Mouse (Mus musculus) macrophage (primary cell): ENCODE measurements at regions not wholly inside any gene's neighbourhood (a gene's known extent, or its start where the extent isn't known, plus 50 kb on each side); places are given as distances from the start of the nearest gene placed in this dataset.

Experiments
- H3K27ac ChIP-seq: fragments of 350-480 bp; formaldehyde crosslinking; 2 replicates; pipeline ENCODE4 v1.9.0; 2021
- H3K36me3 ChIP-seq: fragments of 350-480 bp; formaldehyde crosslinking; 2 replicates; pipeline ENCODE4 v1.9.0; 2021; ENCODE audit errors: inconsistent target
- H3K4me3 ChIP-seq: fragments of 350-480 bp; formaldehyde crosslinking; 2 replicates; pipeline ENCODE4 v1.9.0; 2021; ENCODE audit errors: inconsistent target
- H3K79me2 ChIP-seq: fragments of 350-480 bp; formaldehyde crosslinking; 2 replicates; pipeline ENCODE4 v1.9.0; 2021; ENCODE audit errors: inconsistent target
- WGBS: methylation state at CpG from one replicate; pipeline ENCODE4 v1.1.7; 2026; ENCODE audit warnings: inconsistent platforms; ENCODE audit not compliant: missing documents; 5-methylcytosine and 5-hydroxymethylcytosine counted together

DNA sequence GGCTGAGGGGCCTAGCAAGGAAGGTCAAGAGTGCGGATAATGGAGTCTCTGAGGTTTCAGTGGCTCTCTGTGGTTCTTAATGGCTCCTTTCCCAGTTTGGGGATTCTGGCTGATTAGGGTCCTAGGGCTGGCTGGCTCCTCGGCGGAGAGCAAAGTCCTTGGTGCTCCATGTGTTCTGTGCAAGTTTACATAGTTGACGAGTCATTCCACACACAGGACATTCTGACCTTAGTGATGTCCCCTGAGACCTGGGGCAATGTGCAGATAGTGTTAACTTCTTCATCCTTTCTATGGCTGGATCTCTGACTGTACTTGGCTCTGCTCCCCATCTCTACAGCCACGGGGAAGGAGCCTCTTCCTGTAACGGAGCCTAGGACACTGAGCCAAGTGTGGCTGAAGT lies 65.0 kb upstream of the Id2 start:
- Histone ChIP-seq H3K27ac (no peak overlapping the region), H3K36me3 (no peaks in the 10 kb centered on the region), H3K79me2 (no peaks in the 10 kb centered on the region), H3K4me3 (no peak overlapping the region)
- WGBS, result 84% methylated on average over 6 of the region's 6 CpGs

DNA sequence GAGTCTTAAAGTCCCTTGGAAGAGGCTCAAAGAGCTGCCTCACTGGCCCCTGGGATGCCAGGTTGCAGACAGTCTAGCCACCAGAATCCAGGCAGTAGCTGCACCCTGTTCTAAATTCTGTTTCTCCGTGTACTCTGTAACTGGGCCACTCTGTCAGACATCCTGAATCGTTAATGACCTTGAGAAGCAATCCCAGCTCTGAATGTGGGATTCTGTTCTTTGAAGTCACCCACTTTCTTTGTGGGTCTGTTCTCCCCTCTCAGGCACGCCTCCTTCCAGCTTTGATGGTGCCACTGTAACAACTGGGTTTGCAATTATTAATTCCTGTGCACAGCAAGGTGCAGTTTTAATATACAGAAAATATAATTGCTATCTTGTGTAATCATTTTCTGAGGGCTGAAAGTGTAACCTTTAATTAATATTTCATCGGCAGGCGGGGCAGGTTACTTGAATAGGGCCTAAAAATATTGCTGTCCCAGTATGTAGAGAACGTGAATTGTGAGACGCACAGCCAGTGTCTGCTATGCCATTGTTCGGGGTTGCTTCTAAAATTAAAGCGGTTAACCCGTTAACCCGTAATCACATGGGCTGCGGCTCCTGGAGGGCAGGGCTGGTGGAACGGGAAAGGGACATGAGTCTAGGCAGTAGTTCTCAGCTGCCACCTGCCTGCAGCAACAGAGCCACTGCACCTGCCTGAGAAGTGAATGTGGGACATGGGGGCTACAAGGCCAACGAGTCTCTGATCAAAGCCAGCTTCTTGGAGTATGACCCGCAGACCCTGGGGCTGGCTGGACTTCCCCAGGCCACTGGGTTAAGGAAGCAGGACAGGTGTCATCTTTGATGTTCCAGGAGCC lies 64.3 kb upstream of the Id2 start:
- 94% methylated on average over 14 of the region's 15 CpGs for WGBS
- no peaks in the 10 kb centered on the region for H3K36me3 ChIP-seq
- H3K27ac ChIP-seq, result no peak overlapping the region
- no peak overlapping the region for H3K4me3 ChIP-seq
- no peaks in the 10 kb centered on the region for H3K79me2 ChIP-seq

DNA sequence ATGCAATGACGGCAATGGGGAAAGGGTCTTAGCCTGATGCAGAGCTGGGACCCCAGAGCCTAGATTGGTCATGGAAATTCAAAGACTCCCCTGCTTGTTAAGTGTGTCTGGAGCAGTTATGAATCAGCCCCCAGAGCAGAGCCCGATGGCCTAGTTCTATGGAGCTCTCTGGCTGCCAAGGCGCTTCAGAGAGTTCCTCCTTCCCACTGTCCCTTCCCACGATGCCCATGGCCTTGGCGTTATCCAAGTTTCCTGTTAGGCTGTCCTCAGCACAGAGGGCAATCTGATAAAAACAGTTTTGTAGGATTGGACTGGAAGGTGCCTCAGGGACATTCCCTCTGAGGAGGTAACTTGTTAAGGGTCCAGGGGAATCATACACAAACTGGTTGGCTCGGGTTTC lies 62.2 kb upstream of the Id2 start:
- Histone ChIP-seq H3K79me2 (no peaks in the 10 kb centered on the region), H3K27ac (no peak overlapping the region)
- 95% methylated on average over 6 of the region's 6 CpGs for WGBS

DNA sequence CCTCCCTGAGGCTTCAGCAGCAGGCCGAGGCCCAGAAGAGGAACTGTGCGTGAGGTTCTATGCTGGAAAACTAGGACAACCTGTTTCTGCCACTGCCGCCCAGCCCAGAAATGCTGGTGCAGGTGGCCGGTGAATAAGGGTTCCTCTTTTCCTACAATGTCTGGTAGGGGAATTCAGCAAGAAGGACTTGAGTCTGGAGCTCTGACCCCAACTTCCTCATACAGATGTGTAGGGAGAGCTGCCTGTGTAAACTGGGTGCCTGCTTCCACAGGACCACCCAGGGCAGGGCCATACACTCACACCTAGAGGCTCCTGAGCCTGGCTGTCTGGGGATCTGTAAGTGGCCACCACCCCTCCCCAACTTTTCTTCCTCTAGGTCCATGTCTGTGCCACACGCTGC lies 60.3 kb upstream of the Id2 start:
- H3K27ac ChIP-seq, result no peak overlapping the region
- 22% methylated on average over 5 of the region's 5 CpGs for WGBS
- H3K79me2 ChIP-seq, result no peaks in the 10 kb centered on the region
- no peak overlapping the region for H3K4me3 ChIP-seq
- no peaks in the 10 kb centered on the region for H3K36me3 ChIP-seq

More for the DNA sequence above, 62.2 kb upstream of the Id2 start:
- no peaks in the 10 kb centered on the region for H3K36me3 ChIP-seq
- no peak overlapping the region for H3K4me3 ChIP-seq

DNA sequence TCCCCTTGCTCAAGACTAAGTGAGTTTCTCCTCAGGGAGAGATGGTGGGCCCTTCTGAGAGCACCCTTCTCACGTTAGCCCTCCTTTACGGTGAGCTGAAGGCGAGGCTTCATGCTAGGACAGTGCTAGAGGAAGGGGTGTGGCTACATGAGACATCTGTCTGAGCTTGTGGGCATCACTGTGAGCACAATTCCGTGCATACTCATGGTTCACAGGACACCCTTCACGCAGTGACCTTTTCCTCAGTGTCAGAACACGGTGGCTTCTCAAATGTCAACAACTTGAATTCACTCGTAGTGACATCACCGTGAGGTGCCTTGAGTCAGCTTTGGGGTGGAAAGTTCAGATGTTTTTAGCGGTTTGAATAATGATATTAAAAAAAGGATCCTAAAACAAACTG lies 58.5 kb upstream of the Id2 start:
- Histone ChIP-seq H3K27ac (no peak overlapping the region), H3K36me3 (no peaks in the 10 kb centered on the region), H3K4me3 (no peak overlapping the region), H3K79me2 (no peaks in the 10 kb centered on the region)
- 71% methylated on average over 9 of the region's 9 CpGs for WGBS

DNA sequence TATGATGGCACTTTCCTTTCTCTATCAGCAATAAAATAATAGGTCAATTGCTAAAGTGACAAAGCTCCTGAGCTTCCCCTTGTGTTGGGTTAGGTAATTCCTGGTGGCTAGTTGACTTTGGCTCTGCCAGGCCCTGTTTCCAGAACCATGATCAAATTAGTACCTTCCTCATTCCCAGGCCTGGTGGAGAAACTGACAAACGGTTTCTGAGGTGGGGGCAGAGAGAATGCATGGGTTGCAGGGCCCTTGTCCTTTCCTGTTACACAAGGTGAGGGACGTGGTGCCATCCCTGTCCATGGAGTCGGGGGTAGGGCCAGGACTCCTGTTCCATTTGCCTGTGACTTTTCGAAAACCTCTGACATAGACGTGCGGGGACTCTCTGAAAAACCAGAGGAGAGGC lies 51.2 kb upstream of the Id2 start:
- Histone ChIP-seq H3K36me3 (no peaks in the 10 kb centered on the region), H3K79me2 (no peaks in the 10 kb centered on the region), H3K4me3 (no peak overlapping the region), H3K27ac (no peak overlapping the region)
- 78% methylated on average over 6 of the region's 6 CpGs for WGBS
